Mouse (Mus musculus) cerebellum, postnatal 10 days (tissue): ENCODE measurements at regions not wholly inside any gene's neighbourhood (a gene's known extent, or its start where the extent isn't known, plus 50 kb on each side); places are given as distances from the start of the nearest gene placed in this dataset.
A peak's percentile ranks its signal among the peaks of the same experiment; 100 is the strongest.

Experiments used
- DNase-seq, 2 experiments: peaks; one replicate each; pipeline ENCODE4 v3.0.0; 2021; ENCODE audit warnings: mixed read lengths in 2 of 2

DNA sequence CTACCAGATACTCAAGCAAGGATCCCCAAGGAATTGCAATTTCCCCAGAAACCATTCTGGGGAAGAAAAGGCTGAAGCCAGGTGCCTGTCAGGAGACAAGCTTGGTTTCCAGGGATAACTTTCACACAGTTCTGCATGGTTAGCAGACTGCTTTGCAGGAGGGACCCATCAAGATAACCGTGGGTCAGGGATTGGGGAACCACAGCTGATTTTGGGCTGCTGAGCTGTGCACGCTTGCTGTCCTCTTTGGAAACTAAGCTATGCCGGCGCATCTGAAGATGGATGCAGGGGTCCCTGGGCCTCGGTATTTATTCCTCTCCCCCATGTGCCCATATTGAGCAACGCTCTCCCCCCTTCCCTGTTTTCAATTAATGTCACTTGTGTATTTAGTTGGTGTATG lies 151.1 kb downstream of the Qrsl1 start:
- DNase-seq = no peak

DNA sequence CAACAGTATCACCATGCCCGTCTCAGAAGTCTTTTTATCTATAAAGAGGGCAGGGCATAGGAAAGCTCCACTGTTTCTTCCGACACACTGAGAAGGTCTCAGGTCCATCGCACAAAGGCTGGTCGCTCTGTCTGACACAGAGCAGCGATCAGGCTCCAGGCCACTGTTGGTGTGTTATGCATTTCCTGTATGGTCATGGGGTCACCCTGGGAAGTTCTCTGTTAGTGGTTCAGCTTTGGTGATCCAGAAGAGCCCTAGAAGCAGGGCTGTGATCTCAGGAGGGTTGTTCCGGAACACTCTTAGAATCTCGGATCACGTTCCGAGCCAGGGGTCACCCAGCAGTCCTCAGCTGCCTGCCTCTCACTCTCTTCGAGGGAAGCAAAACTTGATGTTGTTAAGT lies 150.7 kb downstream of the Qrsl1 start:
- no peak for DNase-seq

DNA sequence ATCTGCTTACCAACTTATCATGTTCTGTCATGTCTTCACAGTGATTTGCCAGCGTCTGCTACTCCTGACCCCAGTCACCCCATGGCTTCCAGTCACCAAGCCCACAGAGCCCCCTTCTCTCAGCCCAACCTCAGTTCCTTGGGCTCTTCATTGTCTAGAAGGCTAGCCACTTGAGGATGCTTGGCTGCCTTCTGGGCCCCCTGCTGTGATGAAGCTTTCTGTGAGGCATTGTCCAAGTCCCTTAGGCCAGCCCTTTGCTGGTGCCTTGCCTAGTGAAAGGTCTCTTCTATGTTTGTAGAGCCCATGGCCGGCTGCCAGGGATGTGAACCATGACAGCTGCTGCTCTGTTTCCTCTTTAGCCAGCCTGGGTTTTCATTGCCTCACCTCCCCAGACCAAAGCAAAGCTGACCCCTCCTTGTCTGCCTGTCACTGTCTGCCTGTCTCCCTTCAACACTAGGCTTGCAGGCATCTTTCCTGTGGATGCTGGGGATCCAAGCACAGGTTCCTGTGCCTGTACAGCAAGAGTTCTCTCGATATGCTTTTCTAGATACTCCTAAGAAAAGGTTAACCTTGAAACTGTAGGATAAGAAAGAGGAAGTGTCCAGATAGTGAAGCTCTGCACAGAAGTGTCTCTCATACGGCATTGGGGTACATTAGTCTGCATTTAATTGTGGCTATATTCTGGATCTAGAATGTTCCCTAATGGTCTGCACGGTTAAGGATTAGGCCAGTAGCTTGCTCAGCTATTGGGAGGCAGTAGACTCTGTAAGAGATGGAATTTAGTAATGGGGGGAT lies 149.5 kb downstream of the Qrsl1 start:
- DNase-seq = peak; percentile 85 to 90

DNA sequence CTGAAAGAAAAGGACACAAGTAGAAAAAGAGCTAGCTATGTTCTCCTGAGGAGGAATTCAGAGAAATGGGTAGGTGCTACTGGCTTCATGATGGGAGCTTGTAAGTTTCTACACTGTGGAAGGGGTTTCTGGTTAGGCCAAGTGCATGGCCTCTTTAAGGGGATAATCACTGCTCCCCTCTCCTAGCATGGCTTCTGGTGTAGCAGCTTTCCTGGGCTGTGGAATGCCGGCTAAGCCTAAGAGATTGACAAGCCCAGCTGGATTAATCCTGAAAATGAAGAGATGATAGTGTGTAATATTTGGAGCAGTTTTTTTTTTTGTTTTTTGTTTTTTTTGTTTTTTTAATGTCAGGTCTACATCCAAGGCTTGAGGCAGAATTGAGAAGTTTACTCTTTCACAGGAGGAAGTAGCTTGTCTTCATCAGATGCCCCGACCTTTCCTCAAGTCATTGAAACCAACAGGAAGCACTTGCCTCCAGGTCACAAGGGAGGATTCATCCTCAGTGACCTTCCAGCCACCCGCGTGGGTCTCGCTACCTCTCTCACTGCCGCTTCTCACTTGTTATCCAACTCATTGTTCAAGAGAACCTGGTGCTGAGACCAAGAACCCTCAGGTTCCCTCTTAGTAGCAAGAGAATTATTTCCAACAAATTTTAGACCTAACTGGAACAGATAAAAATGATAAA lies 144.5 kb downstream of the Qrsl1 start:
- no peak for DNase-seq

DNA sequence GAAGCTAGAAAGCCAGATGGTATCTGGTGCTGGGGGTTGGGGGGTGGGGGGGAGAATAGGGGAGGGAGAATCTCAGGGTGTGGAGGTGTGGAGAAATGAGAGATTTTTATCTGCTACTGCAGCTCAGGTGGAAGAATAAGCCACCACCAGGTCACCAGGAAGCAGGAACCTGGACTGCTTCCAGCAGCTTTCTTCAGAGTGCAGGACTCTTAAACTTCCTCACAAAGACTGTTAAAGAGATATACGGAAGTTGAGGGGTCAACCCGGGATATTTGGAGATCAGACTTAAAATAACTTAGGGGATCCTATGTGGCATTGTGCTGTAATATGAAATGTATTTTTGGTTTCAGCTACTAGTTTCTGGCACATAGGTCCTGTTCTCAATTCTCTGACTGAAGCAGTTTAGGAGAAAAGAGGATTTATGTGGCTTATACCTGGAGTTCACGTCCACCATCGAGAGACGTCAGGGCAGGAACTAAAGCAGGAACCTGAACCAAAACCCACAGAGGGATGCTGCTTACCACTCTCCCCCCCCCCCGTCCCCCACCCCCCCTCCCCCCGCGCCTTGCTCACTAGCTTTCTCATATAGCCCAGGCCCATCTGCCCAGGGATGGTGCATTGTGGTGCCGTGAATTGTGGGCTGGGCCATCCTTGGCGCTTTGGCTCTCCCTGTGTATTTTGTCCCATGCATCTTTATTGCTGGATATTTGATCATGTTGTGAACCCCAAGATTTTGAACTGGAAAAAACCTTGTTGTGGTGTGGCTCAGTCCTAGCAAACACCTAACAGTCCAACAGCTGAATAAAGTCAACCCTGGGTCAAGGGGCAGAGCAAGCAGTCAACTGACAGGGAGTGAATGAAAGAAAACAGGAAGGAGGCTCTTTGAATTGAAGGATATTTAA lies 143.2 kb downstream of the Qrsl1 start:
- DNase-seq = no peak

DNA sequence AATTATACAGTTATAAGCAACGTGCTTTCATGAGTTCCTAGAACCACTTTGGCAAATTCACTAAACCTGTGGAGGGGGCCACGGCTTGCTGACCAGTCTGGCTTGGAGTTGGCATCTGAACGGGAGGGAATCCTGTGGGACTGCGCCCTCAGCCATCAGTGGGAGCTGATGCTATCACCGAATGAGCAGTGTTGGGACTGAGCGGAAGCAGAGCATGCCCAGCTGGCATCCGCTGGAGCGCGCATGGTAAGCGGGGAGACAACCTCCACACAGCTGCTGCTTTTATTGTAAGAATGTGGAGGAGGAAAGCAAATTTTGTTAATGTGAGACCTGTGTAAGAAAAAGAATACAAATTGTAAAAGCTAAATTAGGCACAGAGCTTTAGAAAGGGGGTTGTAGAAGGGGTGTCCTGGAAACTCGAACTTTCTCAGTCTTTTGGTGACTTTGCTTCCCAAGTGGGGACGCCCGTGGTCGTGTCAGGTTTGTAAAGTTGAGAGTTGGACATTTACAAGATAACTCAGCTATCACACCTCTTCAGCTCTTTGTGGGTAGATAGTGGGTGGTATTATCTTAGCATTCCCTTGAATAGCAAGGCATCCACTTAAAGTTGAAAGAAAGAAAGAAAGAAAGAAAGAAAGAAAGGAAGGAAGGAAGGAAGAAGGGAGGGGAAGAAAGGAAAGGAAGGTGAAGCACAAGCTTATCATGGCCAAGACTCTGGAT lies 142.2 kb downstream of the Qrsl1 start:
- DNase-seq = no peak

DNA sequence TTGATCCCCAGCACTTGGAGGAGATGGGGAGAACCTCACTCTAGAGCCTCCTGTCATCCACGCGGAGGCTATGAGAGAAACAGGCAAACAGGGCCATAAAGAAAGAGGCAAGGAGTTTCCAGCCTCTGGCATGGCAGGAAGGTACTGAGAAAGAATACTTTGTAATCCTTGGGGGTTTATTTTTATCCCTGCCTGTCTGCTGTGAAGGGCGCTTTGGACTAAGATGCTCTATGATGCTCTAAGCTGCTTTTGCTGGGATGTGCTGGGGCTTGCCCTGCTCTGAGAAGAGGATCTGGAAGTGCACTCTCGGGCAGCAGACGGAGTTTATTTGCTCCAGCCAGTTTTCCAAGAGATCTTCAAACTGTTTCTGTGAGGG lies 141.7 kb downstream of the Qrsl1 start:
- no peak for DNase-seq

DNA sequence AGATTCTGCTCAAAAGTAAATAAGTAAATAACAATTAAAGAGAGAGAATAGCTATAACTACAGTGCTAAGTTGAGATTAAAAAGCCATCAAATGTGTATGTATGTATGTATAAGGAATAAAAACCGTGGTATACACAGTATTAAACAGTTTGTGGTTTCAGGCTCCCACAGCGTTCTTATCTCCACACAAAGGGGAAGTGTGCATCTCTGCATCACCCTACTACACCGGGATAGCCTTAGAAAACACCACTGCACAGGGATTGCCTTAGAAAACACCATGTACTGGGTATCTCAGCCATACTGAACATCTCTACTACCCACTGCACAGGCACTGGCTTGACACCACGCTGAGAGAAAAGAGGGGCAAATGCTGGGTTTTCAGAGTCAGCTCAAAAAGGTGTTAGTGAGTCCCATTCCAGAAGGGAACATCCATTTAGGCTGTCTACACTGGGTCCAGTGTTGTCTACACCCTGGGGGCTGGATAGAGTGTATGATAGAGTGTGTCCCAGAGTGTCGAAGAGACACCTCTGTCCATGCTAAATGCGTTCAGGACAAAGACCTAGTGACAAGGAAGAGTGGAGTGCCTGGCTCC lies 139.5 kb downstream of the Qrsl1 start:
- DNase-seq = no peak

DNA sequence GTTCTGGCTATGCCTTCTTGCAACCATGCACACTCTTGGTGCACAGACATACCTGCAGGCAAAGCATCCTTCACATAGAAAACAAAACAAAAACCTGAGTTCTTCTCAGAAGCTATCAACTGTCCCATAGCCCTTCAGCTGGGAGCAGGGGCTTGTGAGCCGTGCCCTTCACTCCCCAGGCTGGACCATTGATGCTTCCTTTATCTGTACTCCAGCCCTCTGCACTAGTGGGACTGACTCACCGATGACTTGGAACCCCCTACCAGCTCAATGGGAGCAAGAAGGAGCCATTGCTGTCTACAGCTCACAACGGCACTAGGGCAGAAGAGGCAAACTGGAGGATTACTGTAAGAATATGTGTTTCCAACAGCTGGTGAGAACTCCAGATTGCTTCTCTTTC lies 137.0 kb downstream of the Qrsl1 start:
- DNase-seq = no peak

DNA sequence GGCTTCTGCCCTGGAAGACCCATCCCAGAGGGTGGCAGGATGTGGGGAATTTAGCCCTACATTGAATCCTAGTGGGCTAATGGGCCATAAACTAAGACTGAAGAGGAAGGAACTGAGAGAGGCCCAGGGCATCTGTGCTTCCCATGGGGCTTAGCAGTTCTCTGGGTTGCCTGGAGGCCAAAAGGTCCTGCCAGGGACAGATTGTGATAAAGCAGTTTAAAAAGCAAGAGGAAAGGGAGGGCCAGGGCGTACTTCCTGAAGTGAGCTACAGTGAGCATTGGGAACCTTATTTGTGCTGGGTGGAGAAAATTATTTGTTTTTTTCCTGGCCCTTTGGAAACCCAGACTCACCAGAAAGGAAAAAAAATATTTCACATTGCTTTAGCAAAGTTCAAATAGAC lies 136.3 kb downstream of the Qrsl1 start:
- DNase-seq = no peak

DNA sequence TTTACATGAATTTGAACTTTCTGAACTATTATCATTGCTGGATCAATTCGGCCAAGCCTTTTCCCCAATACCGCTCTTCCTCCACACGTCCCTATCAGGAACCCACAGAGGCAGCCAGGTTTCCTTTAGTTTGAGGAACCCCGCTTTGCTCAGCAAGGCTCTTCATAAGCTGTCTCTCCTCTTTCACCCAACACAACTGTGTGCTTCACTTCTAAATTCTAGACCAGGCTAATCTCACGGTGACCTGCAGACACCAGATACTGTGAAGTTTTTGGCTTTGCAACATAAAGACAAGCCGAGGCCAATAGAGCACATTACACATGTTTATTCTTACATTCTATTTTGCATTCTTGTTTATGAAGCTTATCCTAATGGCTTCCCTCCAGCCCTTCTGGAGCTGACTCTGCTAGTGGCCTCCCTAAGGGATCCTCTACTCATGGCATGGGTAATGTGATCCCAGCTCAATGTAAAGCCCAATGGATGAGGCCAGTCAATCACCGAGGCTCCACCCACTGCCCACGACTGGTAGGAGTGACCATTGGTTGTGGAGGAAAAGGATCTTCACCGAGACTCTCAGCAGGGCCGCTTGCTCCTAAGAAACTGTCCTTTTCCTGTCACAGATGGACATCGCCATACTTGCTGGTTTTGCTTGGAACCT lies 135.6 kb downstream of the Qrsl1 start:
- no peak for DNase-seq

DNA sequence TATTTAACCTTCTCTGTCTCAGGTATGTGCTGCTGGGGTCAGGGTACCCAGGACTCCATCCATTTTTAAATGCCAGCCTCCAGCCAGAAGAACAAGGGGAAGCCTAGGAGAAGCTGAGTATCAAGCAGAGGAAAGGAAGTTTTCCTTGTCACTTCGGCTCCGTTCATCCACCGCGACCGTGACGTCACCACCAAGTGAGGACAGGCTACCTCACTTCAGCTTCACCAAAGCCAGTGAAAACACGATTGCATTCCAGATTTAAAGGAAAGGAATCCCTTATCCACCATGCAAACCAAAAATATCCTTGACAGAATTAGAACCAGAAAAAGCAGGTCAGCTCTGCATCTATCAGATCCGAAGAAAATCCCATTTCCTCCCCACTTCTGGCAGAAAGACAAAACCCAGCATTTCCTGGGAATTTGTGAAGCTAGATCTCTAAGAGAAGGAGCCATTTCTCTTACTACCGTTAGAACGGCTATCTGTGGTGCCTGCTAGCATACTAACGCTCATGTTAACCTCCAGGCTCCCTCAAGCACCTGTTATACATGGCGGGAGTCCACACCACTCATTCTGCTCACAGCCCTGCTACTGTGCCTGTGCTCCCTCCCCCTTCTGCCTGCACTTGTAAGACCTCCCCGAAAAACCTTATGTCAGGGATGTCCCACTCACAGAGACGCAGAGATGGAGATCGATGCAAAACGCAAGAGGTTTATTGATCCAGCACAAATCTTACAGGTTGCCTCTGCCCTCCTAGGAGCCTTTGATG lies 133.4 kb downstream of the Qrsl1 start:
- DNase-seq = no peak

DNA sequence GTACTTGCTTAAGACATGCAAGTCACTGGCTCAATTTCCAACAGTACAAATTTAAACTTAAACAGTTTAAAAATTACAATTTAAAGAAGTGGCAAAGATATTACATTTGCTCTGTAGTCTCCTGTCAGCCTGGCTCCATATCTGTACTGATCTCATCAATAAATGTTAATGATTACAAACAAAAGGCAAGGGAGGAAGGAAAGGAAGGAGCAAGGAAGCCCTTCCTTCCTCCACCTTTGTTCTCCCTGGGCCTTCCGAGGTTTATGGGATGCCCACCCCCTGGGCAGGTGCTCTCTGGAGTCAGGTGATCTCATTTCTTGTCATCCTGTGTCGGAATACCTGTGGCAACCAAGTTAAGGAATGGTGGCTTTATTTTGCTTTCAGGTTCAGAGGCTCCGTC lies 132.5 kb downstream of the Qrsl1 start:
- DNase-seq = no peak

DNA sequence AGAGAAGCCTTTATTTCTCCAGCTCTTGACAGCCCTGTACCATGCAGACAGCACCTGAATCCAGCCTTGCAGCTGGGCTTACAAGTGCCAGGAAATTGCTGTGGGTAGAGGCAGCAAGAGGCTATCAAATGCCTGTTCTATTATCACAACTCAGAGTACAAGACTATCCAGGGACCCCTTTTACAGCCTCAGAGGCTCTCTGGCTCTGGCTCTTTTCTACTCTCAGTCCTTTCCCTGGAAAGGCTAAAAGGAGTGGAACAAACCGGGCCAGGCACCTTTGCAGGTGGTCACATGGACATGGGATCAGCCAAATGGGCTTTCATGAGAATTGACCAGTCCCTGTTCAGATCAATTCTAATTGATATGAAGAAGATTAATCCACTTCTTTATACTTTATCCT lies 125.7 kb downstream of the Qrsl1 start:
- no peak for DNase-seq

DNA sequence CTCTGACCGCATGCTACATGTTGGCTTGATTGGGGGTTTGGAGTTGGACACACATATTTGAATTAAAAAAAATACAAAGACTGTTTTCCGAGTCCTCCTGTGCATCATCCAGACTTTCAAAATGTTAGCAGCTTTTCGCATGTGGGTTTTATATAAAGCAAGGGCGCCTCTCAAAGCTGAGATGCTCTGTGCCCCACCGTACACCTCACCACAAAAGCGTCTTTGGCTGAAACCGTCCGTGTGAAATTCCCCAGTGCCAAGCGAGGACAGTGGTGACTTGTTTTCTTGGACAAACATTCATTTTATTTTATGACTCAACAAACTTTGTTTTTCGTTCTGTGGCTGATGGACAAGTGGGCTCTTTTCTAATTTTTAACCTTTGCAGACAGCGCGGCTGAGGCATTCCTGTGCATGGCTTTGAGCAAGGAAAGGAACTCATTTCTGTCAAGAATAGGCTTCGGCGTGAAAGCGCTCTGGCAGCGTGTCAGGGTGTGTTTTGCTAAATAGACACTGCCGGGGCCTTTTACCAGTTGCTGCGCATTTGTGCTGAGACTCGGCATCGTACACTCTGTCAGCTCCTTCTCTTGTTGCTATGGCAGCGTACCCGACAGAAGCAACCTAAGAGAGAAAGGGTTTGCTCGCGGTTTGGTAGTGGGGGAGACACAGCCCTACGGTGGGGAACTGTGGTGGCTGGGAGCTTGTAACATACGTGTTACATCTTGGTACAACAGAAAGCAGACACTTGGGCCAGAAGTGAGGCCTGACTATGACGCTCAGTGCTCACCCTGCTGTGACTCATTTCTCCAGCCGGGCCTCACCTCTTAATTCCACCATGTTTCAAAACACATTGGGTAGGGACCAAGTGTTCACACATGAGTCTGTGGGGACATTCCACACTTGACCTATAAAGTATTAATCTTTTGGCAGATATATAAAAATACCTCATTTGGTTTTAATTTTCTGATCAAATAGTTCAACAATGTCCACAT lies 123.6 kb downstream of the Qrsl1 start:
- peak; percentile 12 to 36 for DNase-seq

DNA sequence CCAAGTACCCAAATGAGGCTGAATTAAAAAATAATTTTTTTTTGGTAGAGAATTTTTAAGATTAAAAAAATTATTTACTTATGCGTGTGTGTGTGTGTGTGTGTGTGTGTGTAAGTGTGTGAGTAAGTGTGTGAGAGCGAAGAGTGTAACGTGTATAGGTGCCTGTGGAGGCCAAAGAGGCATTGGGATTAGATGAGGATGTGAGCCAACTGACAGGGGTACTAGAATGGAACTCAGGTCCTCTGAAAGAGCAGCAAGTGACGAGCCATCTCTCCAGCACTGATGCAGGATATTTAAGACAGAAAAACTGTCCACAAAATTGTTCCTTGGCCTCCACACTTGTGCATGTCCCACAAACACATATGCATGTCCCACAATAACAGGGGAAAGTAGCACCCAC lies 121.0 kb downstream of the Qrsl1 start:
- no peak for DNase-seq

DNA sequence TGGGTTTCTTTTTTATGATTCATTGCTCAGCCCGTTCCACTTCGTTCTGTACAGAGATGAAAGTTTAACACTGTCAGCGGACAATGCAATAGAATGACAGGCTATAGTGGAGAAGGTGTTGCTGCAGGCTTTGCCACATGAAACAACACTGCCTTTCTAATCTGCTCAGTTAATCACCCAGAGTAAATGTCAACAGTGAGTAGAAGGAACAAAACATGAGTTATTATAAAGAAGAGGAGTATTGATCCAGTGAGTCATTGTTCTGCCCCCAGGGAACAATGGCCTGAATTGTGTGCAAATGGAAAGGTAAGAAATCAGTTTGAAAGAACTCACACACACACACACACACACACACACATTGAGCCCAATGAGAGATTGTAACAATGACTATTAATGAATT lies 118.2 kb downstream of the Qrsl1 start:
- DNase-seq = no peak

DNA sequence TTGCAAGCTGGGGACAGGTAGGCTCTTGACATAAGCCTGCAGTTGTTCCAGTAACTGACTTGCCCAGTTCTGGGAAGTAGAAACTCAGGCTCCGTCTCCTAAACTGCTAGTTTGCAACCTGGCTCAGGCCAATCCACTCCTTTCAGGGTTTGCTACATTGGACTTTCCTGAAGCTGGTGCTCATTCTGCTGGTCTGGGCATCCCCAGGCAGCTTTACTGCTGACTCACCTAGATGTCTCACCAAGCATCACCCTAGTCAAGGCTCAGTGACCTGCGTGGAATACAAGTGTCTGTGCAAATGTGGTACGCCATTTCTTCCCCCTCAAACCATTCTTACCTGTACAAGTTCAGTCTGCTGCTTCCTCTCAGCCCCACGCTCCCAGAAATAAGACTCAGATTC lies 110.8 kb downstream of the Qrsl1 start:
- no peak for DNase-seq

DNA sequence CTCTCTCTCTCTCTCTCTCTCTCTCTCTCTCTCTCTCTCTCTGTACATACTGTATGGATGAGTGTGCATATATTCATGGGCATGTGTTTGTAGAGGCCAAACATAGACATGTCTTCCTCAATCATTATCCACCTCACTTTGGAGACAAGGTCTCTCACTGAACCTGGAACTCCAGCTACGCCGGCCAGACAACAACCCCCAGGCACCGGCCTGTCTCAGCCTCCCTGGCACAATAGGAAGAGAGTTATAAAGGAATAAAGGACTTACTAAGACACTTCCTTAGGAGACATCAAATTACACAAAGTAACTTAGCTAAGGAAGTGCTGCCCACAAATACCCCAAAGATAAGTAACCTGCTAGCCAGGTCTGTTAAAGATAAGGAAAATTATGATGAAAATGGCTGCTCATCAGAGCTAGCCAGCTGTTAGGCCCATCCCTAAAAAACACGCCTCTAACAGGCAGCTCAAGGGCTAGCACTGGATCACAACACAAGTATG lies 110.0 kb downstream of the Qrsl1 start:
- no peak for DNase-seq

DNA sequence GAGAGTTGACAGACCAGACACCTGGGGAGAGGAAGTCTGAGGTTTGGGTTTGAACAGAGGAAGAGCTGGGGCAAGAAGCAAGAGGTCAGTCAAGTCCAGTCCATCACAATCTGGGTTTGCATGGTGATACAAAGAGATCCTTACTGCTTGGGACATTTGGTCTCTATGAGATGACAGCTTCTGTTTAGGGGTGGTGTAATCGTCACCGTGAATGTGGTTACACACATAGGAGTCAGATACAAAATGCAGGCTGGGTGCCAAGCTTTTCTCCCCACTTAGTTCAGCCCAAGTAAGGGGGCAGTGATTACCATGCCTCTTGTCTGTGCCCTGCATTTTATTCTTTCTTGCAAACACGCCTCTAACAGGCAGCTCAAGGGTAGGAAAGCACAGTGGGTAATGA lies 108.9 kb downstream of the Qrsl1 start:
- no peak for DNase-seq
